Mouse (Mus musculus) thymus, adult 2 months (tissue): Measurements from ENCODE around the gene Pla1a. TPM values are rescaled to one million over a fixed set of nuclear protein-coding genes. Genes with fewer than 3 reads are reported as not detected.

Source experiments
- DNase-seq: peaks from one replicate; pipeline ENCODE4 v3.0.0; 2021
- H3K27ac ChIP-seq: fragments of 200-500 bp; 2 replicates; pipeline ENCODE4 v1.5.1; 2012; ENCODE audit warnings: low read length, control low read depth; ENCODE audit not compliant: control insufficient read depth, insufficient read depth
- H3K27me3 ChIP-seq: fragments of 200-500 bp; 2 replicates; pipeline ENCODE4 v1.6.1; 2012; ENCODE audit warnings: mild to moderate bottlenecking, low read length, moderate library complexity, mixed read lengths; ENCODE audit not compliant: control insufficient read depth, insufficient read depth
- H3K36me3 ChIP-seq: fragments of 200-500 bp; 2 replicates; pipeline ENCODE4 v1.6.1; 2012; ENCODE audit warnings: mild to moderate bottlenecking, low read length, moderate library complexity; ENCODE audit not compliant: control insufficient read depth, insufficient read depth
- H3K4me1 ChIP-seq: fragments of 200-500 bp; replicated peaks from 2 replicates; pipeline ENCODE4 v1.6.1; 2012; ENCODE audit warnings: low read length; ENCODE audit not compliant: control insufficient read depth, insufficient read depth
- H3K4me3 ChIP-seq: fragments of 200-500 bp; 2 replicates; pipeline ENCODE4 v1.5.1; 2012; ENCODE audit warnings: mild to moderate bottlenecking, low read length, control low read depth, moderate library complexity; ENCODE audit not compliant: control insufficient read depth, insufficient read depth
- CTCF ChIP-seq: fragments of 200-500 bp; IDR thresholded peaks from 2 replicates; pipeline ENCODE4 v1.5.1; 2012; ENCODE audit warnings: mild to moderate bottlenecking, control low read depth, low read length, moderate library complexity, borderline replicate concordance; ENCODE audit not compliant: control insufficient read depth, poor library complexity, insufficient read depth; ENCODE audit errors: extremely low read depth
- POLR2A ChIP-seq: fragments of 200-500 bp; IDR thresholded peaks from 2 replicates; pipeline ENCODE4 v1.6.1; 2012; ENCODE audit warnings: mild to moderate bottlenecking, low read length, control low read depth, moderate library complexity; ENCODE audit not compliant: control insufficient read depth, poor library complexity, insufficient read depth; ENCODE audit errors: extremely low read depth
- WGBS: fragments of 180-500 bp; shearing (Covaris S2); methylation state at CpG from one replicate; pipeline ENCODE4 v1.1.7; 2018; 5-methylcytosine and 5-hydroxymethylcytosine counted together
- polyA plus RNA-seq: library from polyadenylated mRNA; depleted of rRNA; stranded (reverse); fragments of >200 nt; gene quantifications from 2 replicates; pipeline ENCODE4 v1.2.3, GENCODE M21; 2012

Pla1a gene
- polyA plus RNA-seq, 1 experiment, result 5.5 TPM

GRCm38 (mm10) chr16:38360317-38360716 lies 72.6 kb downstream of the Pla1a start:
- H3K27me3 ChIP-seq, result no peaks in the 10 kb centered on the region
- no peaks in the 10 kb centered on the region for H3K36me3 ChIP-seq
- TF ChIP-seq CTCF, result no peak
- TF ChIP-seq POLR2A, result no peak
- H3K27ac ChIP-seq, result no peak overlapping the region
- H3K4me1 ChIP-seq, result no peaks in the 10 kb centered on the region; the same call in 1 of the 2 replicates
- WGBS, result 74% methylated on average over 2 of the region's 2 CpGs
- DNase-seq, result no peak
- H3K4me3 ChIP-seq, result no peak overlapping the region

- Histone ChIP-seq H3K27me3 (no peaks in the 10 kb centered on the region), H3K27ac (no peak overlapping the region)
- whole genome bisulfite sequencing, result 75% methylated on average over 3 of the region's 3 CpGs
Observed at GRCm38 (mm10) chr16:38359857-38360256, 73.1 kb downstream of the Pla1a start.

GRCm38 (mm10) chr16:38359241-38359640 lies 73.7 kb downstream of the Pla1a start:
- WGBS, result 95% methylated on average over 2 of the region's 2 CpGs
- Histone ChIP-seq H3K4me3 (no peak overlapping the region), H3K36me3 (no peaks in the 10 kb centered on the region), H3K4me1 (no peaks in the 10 kb centered on the region; the same call in 1 of the 2 replicates), H3K27ac (no peak overlapping the region), H3K27me3 (no peaks in the 10 kb centered on the region)
- DNase-seq, result no peak
- no peak for TF ChIP-seq POLR2A
- TF ChIP-seq CTCF, result no peak

More at GRCm38 (mm10) chr16:38359857-38360256, 73.1 kb downstream of the Pla1a start:
- TF ChIP-seq POLR2A (no peak), CTCF (no peak)
- Histone ChIP-seq H3K4me1 (no peaks in the 10 kb centered on the region; the same call in 1 of the 2 replicates), H3K36me3 (no peaks in the 10 kb centered on the region), H3K4me3 (no peak overlapping the region)
- no peak for DNase-seq

GRCm38 (mm10) chr16:38358256-38358812 lies 74.6 kb downstream of the Pla1a start:
- DNase-seq, result no peak
- Histone ChIP-seq H3K27ac (no peak overlapping the region), H3K36me3 (no peaks in the 10 kb centered on the region), H3K4me3 (no peak overlapping the region), H3K27me3 (no peaks in the 10 kb centered on the region), H3K4me1 (no peaks in the 10 kb centered on the region; the same call in 1 of the 2 replicates)
- TF ChIP-seq POLR2A, result no peak
- no peak for TF ChIP-seq CTCF
- 94% methylated on average over 6 of the region's 6 CpGs for WGBS

GRCm38 (mm10) chr16:38354185-38354913 lies 78.6 kb downstream of the Pla1a start:
- Histone ChIP-seq H3K4me3 (no peak overlapping the region), H3K27ac (no peak overlapping the region), H3K36me3 (peaks cover 32% of the 10 kb centered on the region), H3K4me1 (no peaks in the 10 kb centered on the region), H3K27me3 (no peaks in the 10 kb centered on the region)
- TF ChIP-seq CTCF, result no peak
- DNase-seq, result no peak
- 75% methylated on average over 5 of the region's 5 CpGs for WGBS

GRCm38 (mm10) chr16:38353642-38354041 lies 79.3 kb downstream of the Pla1a start:
- Histone ChIP-seq H3K27ac (no peak overlapping the region), H3K4me3 (no peak overlapping the region), H3K27me3 (no peaks in the 10 kb centered on the region), H3K36me3 (peaks cover 36% of the 10 kb centered on the region), H3K4me1 (no peaks in the 10 kb centered on the region)
- WGBS, result 95% methylated on average over 2 of the region's 2 CpGs
- DNase-seq, result no peak
- TF ChIP-seq POLR2A, result no peak
- TF ChIP-seq CTCF, result no peak

- TF ChIP-seq CTCF (no peak), POLR2A (no peak)
- Histone ChIP-seq H3K27me3 (no peaks in the 10 kb centered on the region), H3K4me1 (no peaks in the 10 kb centered on the region), H3K27ac (no peak overlapping the region), H3K36me3 (peaks cover 36% of the 10 kb centered on the region), H3K4me3 (no peak overlapping the region)
- no peak for DNase-seq
Observed at GRCm38 (mm10) chr16:38352851-38353250, 80.1 kb downstream of the Pla1a start.
